Mouse (Mus musculus) B cell, adult 2 months (primary cell): ENCODE measurements around the gene Gm49601.

ENCODE experiments used
- DNase-seq, 2 experiments: peaks; one replicate each; pipeline ENCODE4 v3.0.0; 2022

The Gm49601 gene

DNA sequence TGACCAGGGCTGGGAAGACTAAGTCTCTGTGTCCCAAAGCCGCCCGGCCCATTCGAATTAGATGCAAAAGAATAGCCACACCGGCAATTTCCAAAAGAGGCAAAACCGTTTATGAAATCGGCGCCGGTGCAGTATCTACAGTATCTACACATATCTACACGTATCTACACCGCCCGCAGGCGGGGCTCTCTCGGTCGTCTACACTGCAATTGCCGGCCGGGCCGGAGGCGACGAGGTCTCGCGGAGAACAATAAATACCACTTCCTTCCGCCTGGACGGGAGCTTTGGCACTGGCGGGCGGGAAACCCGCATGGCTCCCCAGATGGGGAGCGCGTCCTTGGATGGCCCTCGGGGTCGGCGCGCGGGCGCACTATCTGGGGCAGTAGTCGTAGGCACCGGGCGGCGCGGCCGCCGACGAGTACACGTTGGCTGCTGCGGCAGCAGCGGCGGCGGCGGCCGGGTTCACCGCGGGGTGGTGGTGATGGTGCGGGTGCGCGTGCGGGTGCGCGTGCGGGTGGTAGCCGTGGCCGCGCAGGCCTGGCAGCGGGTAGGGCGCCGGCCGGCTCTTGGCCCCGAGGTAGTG, 44.5 kb downstream of the Gm49601 start:
- DNase-seq: no peak

DNA sequence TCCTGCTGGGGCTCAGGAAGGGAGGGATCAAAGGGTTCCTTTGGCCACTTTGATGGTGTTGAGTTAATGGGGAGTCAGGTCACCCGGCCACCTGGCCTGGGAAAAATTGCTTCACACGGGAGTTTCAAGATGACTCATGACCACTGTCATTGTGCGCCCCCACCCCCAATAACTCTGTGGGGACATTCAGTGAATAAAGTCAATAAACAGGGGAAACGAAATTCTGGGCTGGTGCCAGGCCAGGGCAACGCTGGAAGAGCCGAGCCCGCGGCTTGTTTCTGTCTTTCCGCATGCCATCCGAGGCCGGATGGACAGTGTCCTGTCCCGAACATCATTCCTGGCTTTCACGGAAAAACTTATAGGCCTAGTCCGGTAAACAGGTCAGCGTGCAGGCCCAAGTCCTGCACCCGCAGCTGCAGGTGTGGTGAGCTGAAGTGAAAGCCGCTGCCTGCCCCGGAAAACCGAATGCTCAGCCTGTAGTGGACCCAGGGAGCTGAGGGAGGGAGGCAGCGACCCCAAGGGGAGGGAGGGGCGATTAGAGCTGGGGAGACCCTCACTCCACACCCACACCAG, 45.1 kb downstream of the Gm49601 start:
- no peak for DNase-seq

DNA sequence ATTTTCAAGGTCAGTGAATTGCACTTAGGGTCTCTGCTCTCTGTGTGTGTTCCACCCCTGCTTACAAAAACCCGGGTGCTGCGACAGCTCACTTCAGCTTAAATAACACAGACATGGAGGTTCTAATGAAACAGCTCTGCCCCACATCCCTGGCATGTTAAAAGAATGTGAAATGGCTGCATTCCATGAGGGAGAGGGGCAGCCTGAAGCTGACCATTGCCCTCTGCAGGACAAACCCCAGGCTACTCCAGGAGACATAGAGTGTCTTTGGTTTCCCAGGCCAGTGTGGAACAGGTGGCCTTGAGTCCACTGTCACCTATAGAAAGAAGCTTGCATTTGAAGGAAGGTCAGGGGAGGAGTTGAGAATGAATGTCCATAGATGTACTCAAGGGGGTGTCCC, 45.8 kb downstream of the Gm49601 start:
- DNase-seq: no peak

GRCm38 (mm10) chr16:18577599-18578160, 48.5 kb downstream of the Gm49601 start:
- no peak for DNase-seq

GRCm38 (mm10) chr16:18577071-18577470, 49.2 kb downstream of the Gm49601 start:
- DNase-seq: no peak

DNA sequence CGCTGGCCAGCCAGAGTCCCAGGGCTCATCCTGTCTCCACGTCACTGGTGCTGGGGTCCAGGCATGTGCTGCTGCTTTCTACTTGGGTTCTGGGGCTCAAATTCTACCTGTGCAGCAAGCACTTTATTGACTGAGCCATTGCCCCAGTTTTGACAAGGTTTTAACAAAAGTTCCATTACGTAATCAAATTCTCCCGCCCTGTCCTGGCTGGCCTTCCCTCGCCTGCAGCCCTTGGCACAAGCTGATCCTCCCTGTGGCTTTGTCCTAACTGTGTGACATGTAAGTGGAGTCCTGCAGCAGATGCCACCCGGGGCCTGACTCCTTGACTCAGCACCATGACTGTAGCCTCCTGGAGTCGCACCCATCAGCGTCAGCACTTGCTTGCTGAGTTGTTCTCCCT, 52.0 kb downstream of the Gm49601 start:
- no peak for DNase-seq
